Mouse (Mus musculus) liver, postnatal 0 days (tissue): ENCODE measurements around the gene Acox2. TPM values are rescaled to one million over a fixed set of nuclear protein-coding genes. Genes with fewer than 3 reads are reported as not detected.

Source experiments
- ATAC-seq: fragments of 200-750 bp; cut with Nextera tagmentation; 2 replicates; pipeline ENCODE4 v1.8.0; 2017; ENCODE audit warnings: mild to moderate bottlenecking, moderate library complexity
- DNase-seq: peaks from one replicate; pipeline ENCODE4 v3.0.0-alpha.2; 2016
- H3K27ac ChIP-seq: fragments of 300-500 bp; sonication (generic); 2 replicates; pipeline ENCODE4 v1.5.1; 2014; ENCODE audit warnings: antibody characterized with exemption, moderate library complexity, mild to moderate bottlenecking, low read depth
- H3K27me3 ChIP-seq: fragments of 300-500 bp; sonication (generic); 2 replicates; pipeline ENCODE4 v1.6.1; 2014; ENCODE audit warnings: low read length, control low read depth, mixed read lengths; ENCODE audit not compliant: insufficient read depth
- H3K36me3 ChIP-seq: fragments of 300-500 bp; sonication (generic); replicated peaks from 2 replicates; pipeline ENCODE4 v1.6.1; 2014; ENCODE audit warnings: mild to moderate bottlenecking, control low read depth, low read length, moderate library complexity, mixed read lengths; ENCODE audit not compliant: insufficient read depth
- H3K4me1 ChIP-seq: fragments of 300-500 bp; sonication (generic); 2 replicates; pipeline ENCODE4 v1.6.1; 2014; ENCODE audit warnings: antibody characterized with exemption, mild to moderate bottlenecking, control low read depth; ENCODE audit not compliant: insufficient read depth
- H3K4me2 ChIP-seq: fragments of 300-500 bp; sonication (generic); 2 replicates; pipeline ENCODE4 v1.6.1; 2014; ENCODE audit warnings: low read depth, mild to moderate bottlenecking, low read length, moderate library complexity, mixed read lengths
- H3K4me3 ChIP-seq: fragments of 300-500 bp; sonication (generic); 2 replicates; pipeline ENCODE4 v1.5.1; 2014; ENCODE audit warnings: low read depth, low read length
- H3K9ac ChIP-seq: fragments of 300-500 bp; sonication (generic); replicated peaks from 2 replicates; pipeline ENCODE4 v1.6.1; 2014; ENCODE audit warnings: mild to moderate bottlenecking, moderate library complexity
- H3K9me3 ChIP-seq: fragments of 300-500 bp; sonication (generic); 2 replicates; pipeline ENCODE4 v1.6.1; 2016; ENCODE audit warnings: mild to moderate bottlenecking, control low read depth, low read length, mixed read lengths
- CTCF ChIP-seq: sonication (generic); IDR thresholded peaks from 2 replicates; pipeline ENCODE4 v1.5.1; 2016; ENCODE audit warnings: antibody characterized with exemption, low read depth
- EP300 ChIP-seq: IDR thresholded peaks from 2 replicates; pipeline ENCODE4 v1.6.1; 2016; ENCODE audit warnings: antibody characterized with exemption, low read depth, mild to moderate bottlenecking
- WGBS: fragments of 180-500 bp; shearing (Covaris S2); extraction: QIAGEN DNeasy Blood & Tissue Kit; methylation state at CpG from one replicate; pipeline ENCODE4 v1.1.7; 2014; ENCODE audit not compliant: insufficient replicate concordance; 5-methylcytosine and 5-hydroxymethylcytosine counted together
- polyA plus RNA-seq: library from polyadenylated mRNA; unstranded; fragments of >200 nt; fragmentation: Nextera tagmentation; extraction: Ambion mirVana; gene quantifications from 2 replicates; pipeline ENCODE4 v1.2.1, GENCODE M21; 2015

Gene Acox2
- polyA plus RNA-seq, 1 experiment from 2014 or later, result 66.7 TPM

- H3K4me1 ChIP-seq, result peaks cover 9% of the 10 kb centered on the region; the same call in 1 of the 2 replicates
- H3K27me3 ChIP-seq, result no peaks in the 10 kb centered on the region
- ATAC-seq (no peak), DNase-seq (peak; percentile 15)
- no peak for TF ChIP-seq EP300
- H3K4me3 ChIP-seq, result no peak overlapping the region
- H3K9ac ChIP-seq, result peak overlapping the region; percentile 46; the same call in 1 of the 2 replicates
- 53% methylated on average over 8 of the region's 8 CpGs for WGBS
- peak overlapping the region; percentile 91 for H3K27ac ChIP-seq
- 0 out of 2 replicates have a peak, but pooled peaks cover 3% of the 10 kb centered on the region for H3K36me3 ChIP-seq
- no peak overlapping the region for H3K4me2 ChIP-seq
- H3K9me3 ChIP-seq, result no peaks in the 10 kb centered on the region
These were observed 15.8 kb downstream of the Acox2 start for GRCm38 (mm10) chr14:8243136-8243888.

DNA sequence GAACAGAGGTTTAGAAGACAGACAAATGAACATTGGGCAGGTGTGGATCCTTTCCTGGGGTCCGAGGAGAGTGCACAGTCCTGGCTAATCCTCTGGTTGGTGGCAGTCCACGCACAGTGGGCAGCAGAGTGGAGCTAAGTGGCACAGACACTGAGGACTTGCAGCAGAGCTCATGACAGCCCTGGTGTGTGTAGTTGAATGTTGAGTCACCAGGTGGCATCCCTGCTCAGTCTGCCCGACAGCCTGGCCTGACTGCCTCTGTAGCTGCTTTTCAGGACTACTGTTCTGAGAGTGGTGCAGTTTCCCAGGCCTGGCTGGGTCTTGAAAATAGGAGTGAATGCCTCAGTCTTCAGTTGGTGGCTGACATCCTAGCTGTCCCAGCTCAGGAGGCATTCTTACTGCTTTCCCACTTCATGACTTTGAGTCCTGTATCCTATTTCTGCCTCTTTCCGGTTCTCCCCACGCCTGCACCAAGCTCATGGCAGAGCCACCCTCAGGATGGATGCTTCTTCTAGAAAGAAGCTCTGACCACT is 16.7 kb downstream of the Acox2 start:
- peak; percentile 35 for DNase-seq
- TF ChIP-seq CTCF (peak; percentile 59), EP300 (no peak)
- H3K4me1 ChIP-seq, result peaks cover 9% of the 10 kb centered on the region; the same call in 1 of the 2 replicates

GRCm38 (mm10) chr14:8241816-8242215 is 17.3 kb downstream of the Acox2 start:
- no peak overlapping the region for H3K4me3 ChIP-seq
- H3K4me1 ChIP-seq, result peaks cover 9% of the 10 kb centered on the region; the same call in 1 of the 2 replicates
- ATAC-seq (no peak), DNase-seq (no peak)
- no peaks in the 10 kb centered on the region for H3K9me3 ChIP-seq
- no peak overlapping the region for H3K9ac ChIP-seq
- no peaks in the 10 kb centered on the region for H3K27me3 ChIP-seq
- H3K4me2 ChIP-seq, result no peak overlapping the region
- H3K36me3 ChIP-seq, result 0 out of 2 replicates have a peak, but pooled peaks cover 3% of the 10 kb centered on the region
- TF ChIP-seq CTCF, result no peak
- TF ChIP-seq EP300, result no peak
- peak overlapping the region; percentile 91; the same call in 1 of the 2 replicates for H3K27ac ChIP-seq

More for the DNA sequence above, 16.7 kb downstream of the Acox2 start:
- WGBS, result 49% methylated on average over 5 of the region's 5 CpGs
- Histone ChIP-seq H3K9me3 (no peaks in the 10 kb centered on the region), H3K4me3 (no peak overlapping the region), H3K27me3 (no peaks in the 10 kb centered on the region), H3K36me3 (0 out of 2 replicates have a peak, but pooled peaks cover 3% of the 10 kb centered on the region), H3K27ac (peak overlapping the region; percentile 91), H3K4me2 (no peak overlapping the region), H3K9ac (peak overlapping the region; percentile 46; the same call in 1 of the 2 replicates)
- 0 out of 2 replicates have a peak, but pooled peaks have one; percentile 22 for ATAC-seq

GRCm38 (mm10) chr14:8233252-8233651 is 25.9 kb downstream of the Acox2 start:
- no peak overlapping the region for H3K4me2 ChIP-seq
- no peaks in the 10 kb centered on the region for H3K9me3 ChIP-seq
- H3K36me3 ChIP-seq, result 0 out of 2 replicates have a peak, but pooled peaks cover 6% of the 10 kb centered on the region
- H3K27ac ChIP-seq, result no peak overlapping the region
- no peak overlapping the region for H3K9ac ChIP-seq
- DNase-seq (no peak), ATAC-seq (peak; percentile 63)
- H3K4me3 ChIP-seq, result no peak overlapping the region
- no peaks in the 10 kb centered on the region for H3K27me3 ChIP-seq
- peaks cover 4% of the 10 kb centered on the region; the same call in 1 of the 2 replicates for H3K4me1 ChIP-seq
- TF ChIP-seq EP300, result peak; percentile 69; the same call in 1 of the 2 replicates
- TF ChIP-seq CTCF, result no peak
- 30% methylated on average over 1 of the region's 1 CpGs for WGBS

DNA sequence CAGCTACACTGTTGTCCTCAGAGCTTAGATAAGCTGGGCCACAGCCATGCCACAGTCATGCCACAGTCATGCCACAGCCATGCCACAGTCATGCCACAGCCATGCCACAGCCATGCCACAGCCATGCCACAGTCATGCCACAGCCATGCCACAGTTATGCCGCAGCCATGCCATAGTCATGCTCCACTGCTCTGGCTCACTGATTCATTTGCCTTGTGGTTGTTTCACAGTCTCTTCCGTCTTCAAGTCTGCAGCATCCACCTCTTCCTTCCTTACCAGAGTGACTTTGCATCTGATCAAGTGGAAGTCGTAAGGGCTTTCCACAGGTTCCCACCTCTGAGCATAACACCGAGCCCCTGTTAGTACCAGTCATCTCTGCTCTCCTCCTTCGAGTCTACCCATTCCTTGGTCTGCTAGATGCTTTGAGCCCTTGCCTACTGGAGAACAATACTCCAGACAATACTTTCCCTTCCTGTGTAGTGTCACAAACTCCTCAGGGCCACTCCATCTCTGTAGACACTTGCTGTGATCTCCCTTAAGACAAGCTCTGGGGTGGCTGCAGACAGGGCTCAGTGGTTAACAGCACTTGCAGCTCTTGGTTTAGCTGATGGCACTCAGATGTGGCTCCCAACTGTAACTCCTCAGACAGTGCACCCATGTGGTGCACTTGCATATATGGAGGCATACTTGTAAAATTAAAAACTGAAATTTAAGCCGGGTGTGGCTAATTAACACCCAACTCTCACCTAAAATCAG is 26.8 kb downstream of the Acox2 start:
- TF ChIP-seq EP300, result no peak
- TF ChIP-seq CTCF, result no peak
- 52% methylated on average over 6 of the region's 6 CpGs for WGBS
- no peak overlapping the region for H3K4me3 ChIP-seq
- no peaks in the 10 kb centered on the region for H3K27me3 ChIP-seq
- ATAC-seq (no peak), DNase-seq (no peak)
- no peak overlapping the region for H3K9ac ChIP-seq
- peaks cover 4% of the 10 kb centered on the region; the same call in 1 of the 2 replicates for H3K4me1 ChIP-seq
- 0 out of 2 replicates have a peak, but pooled peaks cover 6% of the 10 kb centered on the region for H3K36me3 ChIP-seq
- H3K27ac ChIP-seq, result no peak overlapping the region
- no peaks in the 10 kb centered on the region for H3K9me3 ChIP-seq
- H3K4me2 ChIP-seq, result no peak overlapping the region
